Mouse (Mus musculus) frontal cortex, postnatal 25 days (tissue): Measurements from ENCODE around the gene Lhcgr.
"Not testable (repeated sequence)": the region's sequence is repeated elsewhere in the genome, so short reads cannot be mapped to it uniquely, and the experiment has no call there.

Source experiments
- DNase-seq, 2 experiments: peaks; one replicate each; pipeline ENCODE4 v3.0.0; 2022; ENCODE audit warnings: low spot score in 2 of 2

Gene Lhcgr

DNA sequence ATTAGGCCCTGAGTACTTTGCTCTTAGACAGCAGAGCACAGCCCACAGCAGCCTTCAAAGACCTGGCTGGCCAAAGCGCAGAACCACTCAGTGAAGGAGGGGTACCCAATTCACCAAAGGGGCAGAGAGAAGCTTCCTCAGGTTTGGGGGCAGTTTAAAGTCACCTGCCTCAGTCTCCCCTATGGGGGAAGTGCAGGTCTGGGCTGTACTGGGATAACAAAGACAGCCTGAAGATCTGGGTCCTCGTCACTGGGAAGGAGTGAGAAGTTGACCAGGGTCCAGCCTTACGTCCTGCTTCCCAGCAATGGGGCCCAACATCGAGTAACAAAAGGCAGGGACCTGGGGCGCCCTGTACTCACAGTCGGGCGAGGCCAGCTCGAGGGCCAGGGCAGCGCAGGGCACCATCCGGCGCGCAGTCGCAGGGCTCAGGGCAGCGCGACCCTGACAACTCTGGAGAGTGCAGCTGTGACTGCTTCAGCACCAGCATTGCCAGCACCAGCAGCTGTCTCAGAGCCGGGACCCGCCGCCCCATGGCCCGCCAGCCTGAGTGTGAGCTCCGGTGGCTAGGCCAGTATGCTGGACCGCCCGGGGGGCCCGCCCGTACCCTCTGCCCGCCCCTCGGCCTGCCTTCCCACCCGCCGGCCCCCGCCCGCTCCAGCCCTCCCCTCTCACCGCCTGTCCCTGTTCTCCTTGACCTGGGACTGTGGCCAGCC lies at the start of gene Lhcgr:
Lhcgr (minus strand) TSS at position 551 of the 713 bp plus-strand sequence.
- DNase-seq = no peak

DNA sequence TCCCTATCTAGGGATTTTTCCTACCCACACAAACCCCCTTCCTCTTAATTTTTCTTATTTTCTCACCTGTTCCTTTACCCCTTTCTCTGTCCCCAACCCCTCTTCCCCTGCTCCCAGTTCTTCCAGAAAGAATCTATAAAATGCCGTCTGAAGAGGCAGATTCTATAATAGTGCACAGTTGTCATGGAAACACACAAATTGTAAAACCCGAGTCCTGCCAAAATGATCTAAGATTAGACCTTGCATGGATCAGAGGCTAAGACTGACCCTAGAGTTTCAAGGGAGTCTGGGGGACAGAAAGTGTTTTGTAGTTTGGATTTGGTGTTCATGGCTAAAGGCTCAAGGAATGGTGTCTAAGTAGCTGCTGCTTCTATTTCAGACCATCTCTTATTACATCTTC lies 25.8 kb upstream of the Lhcgr start:
- DNase-seq = no peak

DNA sequence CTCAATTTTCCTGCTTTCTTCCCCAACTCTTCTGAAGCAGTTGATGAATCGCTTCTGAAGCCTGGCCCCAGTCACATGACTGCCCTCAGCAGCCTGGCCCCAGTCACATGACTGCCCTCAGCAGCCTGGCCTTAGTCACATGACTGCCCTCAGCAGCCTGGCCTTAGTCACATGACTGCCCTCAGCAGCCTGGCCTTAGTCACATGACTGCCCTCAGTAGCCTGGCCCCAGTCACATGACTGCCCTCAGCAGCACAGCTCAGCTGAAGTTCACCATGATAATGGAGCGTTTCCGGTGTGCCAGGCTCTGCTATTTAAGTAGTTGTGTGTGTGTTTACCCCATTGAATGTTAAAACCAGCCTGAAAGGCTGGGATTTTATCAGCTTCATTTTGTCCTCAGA lies 21.2 kb upstream of the Lhcgr start:
- not testable (repeated sequence) for DNase-seq

DNA sequence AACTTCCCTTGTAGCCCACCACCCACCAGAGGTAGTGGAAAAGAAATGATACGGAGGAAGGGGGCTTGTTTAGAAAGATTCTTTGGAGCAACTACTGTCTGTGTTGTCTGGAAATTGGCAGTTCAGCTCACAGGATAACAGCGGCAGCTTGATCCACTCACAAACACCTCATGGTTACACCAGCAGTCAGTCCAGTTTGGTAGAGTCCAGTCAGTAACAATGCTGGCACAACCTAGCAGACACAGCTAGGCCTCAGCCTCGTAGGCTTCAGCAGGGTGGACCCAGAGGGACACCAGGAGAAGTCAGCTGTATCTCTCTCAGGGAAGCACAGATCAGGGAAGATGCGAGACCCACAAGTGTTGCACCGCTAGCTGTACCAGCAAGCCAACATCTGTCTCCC lies 19.0 kb upstream of the Lhcgr start:
- DNase-seq = no peak

DNA sequence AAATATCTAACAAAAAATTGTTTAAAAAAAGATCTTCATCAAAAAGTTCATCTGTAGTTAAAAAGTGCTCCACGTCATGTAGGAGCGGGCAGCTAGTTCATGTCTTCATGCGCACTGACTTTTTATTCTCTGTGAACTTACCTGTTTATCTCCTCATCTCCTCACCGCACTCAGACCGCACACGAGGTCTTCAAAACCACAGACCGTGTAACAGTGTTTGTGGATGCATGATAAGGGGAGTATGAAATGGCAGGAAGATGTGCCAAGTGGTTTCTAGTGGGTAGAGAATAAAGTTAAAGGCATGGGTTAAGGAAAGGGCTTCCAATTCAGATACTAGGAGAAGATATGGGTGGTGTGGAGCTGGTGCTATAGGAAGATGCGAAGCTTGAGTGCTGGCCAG lies 14.6 kb upstream of the Lhcgr start:
- no peak for DNase-seq

DNA sequence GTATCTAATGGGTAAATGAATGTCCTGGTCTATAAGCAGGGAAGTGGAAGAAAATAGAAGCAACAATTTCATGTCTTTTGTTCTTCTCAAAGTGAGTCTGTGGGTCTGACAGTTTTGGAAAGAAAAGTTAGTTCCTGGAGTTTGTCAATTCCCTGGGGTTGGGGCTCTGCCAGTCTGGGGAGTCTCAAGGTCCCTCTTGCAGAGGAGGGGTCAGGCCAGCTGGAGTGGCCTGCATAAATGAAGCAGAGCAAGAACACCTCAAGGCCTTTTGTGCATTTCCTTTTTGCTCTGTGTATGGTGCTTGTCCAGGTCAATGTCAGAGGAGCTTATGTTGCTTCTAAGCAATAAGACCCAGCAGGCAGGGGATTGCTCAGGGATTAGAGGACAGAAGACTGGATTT lies 11.7 kb upstream of the Lhcgr start:
- no peak for DNase-seq

DNA sequence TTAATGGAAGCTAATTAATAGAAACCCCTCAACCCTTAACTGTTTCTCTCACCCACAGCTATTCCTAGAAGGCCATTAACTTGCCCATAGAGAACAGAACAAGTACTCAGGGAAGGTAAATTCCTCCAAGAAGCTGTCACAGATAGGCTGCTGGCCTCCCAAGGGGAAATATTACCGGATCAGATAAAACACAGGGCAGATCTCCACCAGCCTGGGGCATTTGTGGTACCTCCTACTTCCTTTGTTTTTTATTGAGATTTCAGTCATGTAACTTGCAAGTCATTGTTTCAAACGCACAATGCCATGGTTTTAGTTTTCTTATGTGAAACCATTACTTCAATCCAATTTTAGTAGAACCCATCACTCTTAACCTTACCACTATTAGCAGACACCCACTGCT lies 1.1 kb downstream of the Lhcgr start:
- no peak for DNase-seq

DNA sequence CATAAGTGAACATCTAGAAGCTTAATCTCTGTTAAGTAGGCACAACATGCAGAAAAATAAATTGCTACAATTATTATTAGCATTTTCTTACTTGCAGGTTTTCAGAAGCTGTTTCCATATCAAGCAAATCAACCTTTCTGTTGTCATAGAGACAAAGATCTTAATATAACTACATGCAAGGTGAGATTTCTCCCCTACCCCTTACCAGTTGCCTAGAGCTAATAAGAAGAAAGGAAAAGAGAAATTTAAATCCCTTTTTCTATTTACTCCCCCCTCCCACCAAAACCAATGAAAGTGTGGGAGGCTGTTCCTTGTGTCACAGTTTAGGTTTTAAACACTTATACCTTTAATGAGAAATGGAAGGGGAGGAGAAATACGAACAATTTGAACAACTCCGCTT lies 3.4 kb downstream of the Lhcgr start:
- DNase-seq = no peak

DNA sequence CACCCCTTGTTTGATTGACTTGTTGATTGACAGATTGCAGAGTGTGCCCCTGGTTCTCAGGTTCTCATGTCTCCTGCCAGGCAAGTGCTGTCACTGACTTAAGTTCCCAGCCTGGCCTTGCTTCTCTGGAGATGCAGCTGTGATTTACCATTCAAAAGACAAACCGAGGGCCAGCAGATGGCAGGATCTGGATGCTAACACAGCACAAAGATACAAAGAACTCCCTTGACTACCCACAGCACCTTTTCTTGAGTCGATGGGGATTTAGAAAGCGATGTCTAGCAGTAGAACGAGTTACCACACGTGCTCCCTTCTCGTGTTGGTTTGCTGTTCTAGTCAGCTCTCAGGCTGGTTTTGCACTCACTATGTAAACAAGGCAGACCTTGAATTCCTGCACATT lies 4.9 kb downstream of the Lhcgr start:
- no peak for DNase-seq

DNA sequence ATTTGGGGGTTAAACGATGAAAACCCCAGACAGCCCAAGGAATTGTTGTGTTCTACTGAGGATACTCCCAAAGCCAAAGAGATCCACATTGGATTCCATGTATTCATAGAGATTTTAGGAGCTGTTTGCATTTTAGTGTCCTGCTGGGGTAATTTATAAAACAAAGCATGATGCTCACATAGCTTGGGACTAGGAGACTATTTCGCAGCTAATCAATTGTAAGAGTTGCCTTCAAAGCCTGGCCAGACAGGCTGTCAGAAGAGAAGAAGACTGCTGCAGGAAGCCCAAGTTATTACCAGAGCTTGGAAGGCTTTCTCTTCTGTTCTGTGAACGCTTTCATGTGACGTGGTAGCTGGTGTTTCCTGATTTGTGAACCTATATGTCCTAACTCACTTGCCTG lies 5.4 kb downstream of the Lhcgr start:
- DNase-seq = no peak

DNA sequence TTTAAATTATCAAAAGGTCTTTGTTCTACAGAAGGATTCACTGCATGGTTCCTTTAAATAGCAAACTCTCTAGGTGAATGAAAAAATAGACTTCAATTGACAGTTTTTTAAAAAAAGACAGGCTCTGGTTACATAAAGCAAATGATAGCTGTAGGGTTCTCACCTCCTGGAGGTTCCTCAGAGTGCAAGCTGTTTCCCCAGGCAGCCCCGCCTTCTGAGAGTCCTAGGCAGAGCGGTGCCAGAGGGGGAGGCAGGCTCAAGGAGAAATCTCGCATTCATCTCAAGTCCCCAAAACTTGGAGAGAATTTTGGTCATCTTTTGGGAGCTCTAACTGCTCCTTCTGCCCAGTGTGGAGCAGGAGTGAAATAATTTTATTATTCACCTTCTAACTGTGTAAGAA lies 12.6 kb downstream of the Lhcgr start:
- DNase-seq = no peak

DNA sequence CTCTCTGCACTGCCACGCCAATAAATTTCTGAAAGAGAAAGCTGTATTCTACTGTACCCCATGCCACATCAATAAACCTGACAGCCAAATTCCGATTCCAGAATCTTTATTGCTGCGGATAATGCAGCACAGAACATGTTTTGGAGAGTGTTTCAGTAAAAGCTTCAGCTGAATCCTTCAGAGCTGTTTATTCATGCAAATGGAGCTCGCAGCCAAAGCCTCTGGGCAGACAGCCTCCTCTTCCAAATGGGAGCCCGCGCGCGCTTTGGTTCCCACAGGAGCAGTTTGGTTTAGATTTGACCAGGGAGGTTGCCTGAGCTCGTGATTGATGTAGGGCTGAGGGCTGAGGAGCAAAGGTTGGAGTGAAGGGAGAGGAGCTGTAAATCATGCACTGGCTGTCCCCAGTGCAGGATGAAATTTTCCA lies 17.7 kb downstream of the Lhcgr start:
- DNase-seq = no peak

DNA sequence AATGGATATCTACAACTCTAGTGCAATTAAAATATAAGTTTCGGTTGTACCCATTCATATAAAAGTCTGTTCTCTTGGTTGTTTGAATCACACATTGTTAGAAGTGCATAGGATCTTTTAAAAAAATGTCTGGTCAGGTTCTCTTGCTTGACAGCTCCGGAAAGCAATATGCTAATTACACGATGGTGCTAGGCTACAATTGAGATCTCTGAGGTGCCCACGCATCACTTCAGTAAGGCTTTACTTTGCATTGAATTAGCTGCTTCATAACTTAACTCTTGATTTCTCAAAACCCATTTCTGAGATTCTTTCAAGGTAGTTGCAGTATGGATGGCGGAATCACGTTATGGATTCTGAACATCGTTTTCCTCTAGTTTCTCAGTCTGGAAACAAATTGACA lies 21.7 kb downstream of the Lhcgr start:
- DNase-seq = no peak

DNA sequence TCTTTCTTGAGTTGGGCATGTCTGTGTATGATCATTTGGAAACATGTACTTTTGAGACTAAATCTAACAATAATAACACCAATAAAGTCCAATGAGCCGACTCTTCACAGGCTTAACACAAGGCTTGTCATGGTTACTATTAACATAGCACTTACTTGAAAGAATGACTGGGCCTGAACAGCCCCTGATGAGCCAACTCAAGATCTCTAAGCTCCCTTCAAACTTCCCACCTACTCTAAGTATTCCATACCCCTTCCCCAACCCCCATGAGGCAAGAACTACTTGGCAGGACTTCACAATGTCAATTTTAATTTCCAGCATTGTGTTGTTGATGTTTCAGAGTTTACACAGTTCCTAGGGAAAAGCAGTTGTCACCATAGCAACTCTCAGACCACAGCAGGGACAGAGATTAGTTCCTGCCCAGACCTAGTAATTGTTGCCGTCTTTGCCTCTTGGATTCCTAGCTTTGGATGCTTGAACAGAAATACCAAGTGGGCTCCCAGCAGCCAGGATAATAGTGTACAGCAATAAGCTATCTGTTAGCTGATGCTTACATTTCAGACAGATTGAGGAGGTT lies 22.4 kb downstream of the Lhcgr start:
- DNase-seq = no peak

DNA sequence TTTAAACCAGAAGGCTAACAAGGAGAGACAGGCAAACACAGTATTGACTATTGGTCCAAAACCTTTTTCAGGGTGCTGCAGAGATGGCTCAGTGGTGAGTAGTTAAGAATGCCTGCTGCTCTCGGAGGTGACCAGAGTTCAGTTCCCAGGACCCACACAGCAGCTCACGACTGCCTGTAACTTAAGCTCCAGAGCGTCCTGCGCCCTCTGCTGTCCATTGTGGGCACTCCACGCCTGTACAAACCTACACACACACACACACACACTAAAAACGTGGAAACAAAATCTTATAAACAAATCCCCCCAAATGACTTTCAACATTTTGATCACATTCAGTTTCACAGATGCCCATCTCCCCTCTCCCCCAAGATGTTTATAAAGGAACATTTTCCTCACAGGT lies 24.9 kb downstream of the Lhcgr start:
- no peak for DNase-seq

DNA sequence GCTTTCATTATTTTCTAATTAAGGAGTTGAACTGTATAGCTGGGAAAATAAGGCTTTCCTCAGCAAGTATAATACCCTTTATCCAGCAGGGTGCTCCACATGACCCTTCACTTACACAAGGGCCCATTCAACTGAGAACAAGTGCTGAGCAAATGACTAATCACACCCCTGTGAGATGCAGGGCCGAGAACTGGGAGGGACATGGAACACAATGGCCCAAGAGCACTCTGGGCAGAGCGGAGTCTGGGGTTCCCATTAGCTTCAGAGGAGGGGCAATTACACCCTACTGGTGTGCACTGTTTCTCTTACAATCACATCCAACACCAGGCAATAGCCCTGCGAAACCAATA lies 27.7 kb downstream of the Lhcgr start:
- no peak for DNase-seq

DNA sequence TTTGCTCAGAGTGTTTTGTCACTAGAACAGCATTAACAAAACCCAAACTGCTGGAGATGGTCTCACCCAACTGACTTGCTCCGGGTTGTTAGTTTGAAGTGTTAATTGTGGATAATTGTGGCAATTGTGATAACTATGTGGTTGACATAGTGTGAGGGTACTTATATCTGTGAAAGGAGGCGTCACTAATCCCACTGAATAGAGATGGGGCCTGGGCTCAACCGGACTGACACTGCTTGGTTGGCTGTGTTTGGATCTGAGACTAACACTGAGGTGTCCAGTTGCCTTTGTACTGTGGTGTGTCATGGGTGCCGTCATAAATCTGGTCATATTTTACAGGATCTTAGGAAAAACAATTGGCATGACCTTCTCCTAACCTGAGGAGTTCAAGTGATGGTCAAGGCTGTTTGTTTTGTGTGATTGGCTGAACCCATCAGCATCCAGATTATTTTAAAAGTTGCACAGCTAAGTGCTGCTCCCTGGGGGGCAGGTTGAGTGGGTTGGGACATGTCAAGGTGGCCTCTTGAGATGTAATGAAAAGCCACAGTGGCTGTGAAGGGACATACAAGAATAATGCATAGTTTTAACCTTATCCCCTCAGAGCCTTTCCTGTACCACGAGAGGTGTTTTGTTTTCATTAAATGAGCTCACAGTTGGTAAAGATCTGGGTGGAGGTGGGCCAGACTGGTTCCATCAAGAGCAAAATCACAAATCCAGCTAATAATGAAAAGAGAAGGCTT lies 28.2 kb downstream of the Lhcgr start:
- no peak for DNase-seq

DNA sequence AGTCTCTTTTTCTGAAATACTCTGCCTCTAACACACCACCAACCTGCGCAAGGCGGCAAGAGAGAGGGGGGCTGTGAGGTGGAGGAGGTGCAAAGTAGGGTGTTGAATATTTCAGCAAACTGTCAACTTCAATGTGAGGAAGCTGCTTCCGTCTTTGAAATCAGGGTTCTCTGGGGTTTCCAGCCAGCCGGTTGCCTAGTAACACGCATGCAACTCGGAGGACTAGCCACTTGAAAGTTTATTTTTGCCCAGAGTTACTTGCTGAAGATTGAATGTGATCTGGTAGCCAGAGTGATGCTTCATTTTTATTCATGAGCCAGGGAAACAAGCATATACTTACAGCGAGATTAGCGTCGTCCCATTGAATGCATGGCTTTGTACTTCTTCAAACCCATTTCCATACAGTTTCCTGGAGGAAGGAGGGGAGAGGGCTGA lies 33.8 kb downstream of the Lhcgr start:
- peak in 1 of 2 experiments; percentile 38 for DNase-seq

DNA sequence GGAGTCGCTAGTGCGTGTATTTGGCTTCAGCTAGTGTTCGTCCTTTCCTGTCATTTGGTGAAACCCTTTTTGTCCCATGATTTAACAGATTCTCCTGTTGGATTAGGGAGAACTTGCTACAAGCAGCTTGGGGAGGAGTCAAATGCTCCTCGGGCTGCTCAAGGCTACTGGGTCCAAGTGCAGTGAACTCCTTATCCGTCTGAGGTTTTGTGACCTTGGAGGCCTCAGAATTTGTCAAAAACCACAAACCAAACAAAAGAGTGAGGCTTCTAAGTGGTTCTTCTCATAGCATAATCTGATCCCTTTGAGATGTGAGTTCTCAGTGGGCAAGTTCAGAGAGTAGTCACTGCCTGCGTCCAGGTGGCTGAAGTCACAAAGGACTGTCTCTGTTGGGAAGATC lies 36.0 kb downstream of the Lhcgr start:
- no peak for DNase-seq

DNA sequence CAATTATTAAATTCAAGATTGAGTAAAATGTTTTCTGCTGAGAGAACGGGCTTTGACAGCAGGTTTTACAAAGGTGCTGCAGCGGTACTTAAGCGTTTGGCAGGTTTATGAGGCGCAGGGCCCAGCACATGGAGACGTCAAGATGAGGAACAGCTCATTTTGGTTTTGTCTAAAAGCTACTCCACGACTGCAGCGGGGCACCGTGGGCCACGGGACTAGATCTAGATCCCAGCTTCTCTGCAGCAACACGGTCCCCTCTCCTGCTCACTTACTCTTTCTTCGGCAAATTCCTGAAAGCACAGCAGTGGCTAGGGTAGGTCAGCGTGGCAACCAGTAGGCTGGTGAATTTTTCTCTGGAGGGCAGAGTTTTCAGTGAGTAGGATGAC lies 38.3 kb downstream of the Lhcgr start:
- no peak for DNase-seq

DNA sequence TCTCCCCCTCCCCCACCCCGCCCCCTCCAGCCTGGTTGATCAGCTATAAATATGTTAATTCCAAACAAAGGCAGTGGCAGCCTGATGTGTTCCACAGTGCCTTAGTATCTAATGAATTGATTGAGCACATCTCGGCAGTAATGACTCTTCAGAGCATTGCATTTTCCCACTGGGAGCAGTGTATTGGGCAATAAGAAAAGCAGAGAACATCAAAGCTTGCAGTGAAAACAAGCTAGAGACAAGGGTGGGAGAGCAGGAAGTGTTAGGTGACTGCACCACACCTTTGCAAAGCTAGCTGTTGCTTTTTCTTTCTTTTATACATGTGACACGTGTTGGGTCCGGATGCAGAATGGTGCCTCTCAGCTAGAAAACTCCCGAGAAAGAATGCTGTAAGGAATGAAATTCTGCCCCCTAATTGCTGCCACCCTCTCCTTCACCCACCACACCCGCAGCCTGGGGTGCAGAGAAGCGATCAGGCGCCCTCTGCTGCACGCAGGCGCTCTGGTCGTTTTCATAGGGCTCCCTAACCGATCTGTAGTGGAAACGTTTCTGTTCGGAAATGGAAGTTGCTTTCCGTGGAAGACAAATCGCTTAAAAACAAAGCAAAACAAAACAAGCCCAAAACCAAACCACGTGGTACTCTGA lies 38.8 kb downstream of the Lhcgr start:
- DNase-seq = no peak

DNA sequence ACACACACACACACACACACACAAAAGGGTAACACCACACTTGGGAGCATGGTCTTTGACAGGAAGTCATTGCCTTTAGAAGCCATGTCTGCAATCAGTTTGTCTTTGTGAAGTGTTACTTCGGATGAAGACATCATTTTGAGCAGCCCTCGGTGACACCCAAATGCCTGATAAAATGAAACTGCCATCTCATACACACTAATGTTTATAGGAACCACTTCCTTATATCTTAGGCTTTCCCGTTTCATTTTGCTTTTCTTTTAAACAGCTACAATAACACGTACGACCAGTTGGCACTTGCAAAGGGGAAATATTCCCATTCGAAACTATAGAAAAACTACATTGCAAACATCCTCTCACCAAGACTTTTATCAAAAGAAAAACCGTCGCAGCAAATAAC lies 42.1 kb downstream of the Lhcgr start:
- DNase-seq = no peak

DNA sequence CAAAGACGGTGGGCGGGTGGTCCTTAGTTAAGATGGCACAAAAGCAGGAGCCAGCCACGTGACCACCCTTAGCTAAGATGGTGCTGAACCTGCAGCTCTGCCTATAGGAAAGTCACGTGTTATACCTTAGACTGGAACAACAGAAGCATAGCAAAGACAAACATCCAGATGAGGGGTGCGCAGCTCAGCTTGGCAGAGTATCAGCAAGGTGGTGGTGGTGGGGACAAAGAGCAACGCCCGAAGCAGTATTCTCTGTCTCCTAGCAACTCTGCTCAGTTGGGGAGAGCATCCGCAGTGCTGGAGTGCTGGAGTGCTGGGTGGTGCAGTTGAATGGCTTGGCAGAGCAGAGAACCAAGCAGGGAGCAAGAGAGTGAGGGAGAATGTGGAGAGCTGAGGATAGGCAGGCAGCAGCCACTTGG lies 85.5 kb downstream of the Lhcgr start:
- DNase-seq = no peak
